Mouse (Mus musculus) E14TG2a.4 (cell line): ENCODE results near the gene Arhgap15.

Source experiments
- H3K27me3 ChIP-seq: 2 replicates; pipeline ENCODE4 v1.6.1; 2014; ENCODE audit warnings: low read length, control low read depth; ENCODE audit not compliant: insufficient read depth
- H3K36me3 ChIP-seq: 2 replicates; pipeline ENCODE4 v1.6.1; 2014; ENCODE audit warnings: low read length, control low read depth; ENCODE audit not compliant: insufficient read depth
- H3K4me1 ChIP-seq: replicated peaks from 2 replicates; pipeline ENCODE4 v1.6.1; 2014; ENCODE audit warnings: low read depth, low read length, control low read depth
- H3K4me3 ChIP-seq: replicated peaks from 2 replicates; pipeline ENCODE4 v1.5.1; 2014; ENCODE audit warnings: mild to moderate bottlenecking, low read length
- H3K9me3 ChIP-seq: 2 replicates; pipeline ENCODE4 v1.6.1; 2014; ENCODE audit warnings: low read length, control low read depth
- CTCF ChIP-seq: conservative IDR thresholded peaks from 2 replicates; pipeline ENCODE4 v1.5.1; 2014; ENCODE audit warnings: low read length
- NANOG ChIP-seq: IDR thresholded peaks from 2 replicates; pipeline ENCODE4 v1.6.1; 2014; ENCODE audit warnings: borderline replicate concordance, low read length, mixed read lengths
- POU5F1 ChIP-seq: IDR thresholded peaks from 2 replicates; pipeline ENCODE4 v1.6.1; 2014; ENCODE audit warnings: low read length, borderline replicate concordance

Arhgap15 gene

DNA sequence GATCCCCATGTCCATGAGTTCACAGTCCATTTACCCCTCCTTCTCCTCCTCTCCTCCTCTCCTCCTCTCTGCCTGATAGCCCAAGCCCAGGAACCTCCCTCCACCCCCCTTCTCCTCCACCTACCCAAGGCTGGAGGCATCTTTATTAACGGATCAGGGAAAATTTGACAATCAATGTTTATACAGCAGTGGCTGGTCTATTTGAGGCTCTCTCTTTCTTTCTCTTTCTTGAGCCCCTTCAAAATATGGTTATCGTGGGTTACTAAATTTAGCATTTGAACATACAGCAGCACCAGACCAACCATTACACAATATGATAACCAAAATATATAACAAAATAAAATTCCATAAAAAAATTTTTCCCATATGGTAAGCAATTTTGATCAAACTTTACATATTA lies 335.8 kb downstream of the Arhgap15 start:
- Histone ChIP-seq H3K4me1 (no peaks in the 10 kb centered on the region), H3K36me3 (no peaks in the 10 kb centered on the region), H3K4me3 (no peak overlapping the region), H3K9me3 (no peaks in the 10 kb centered on the region), H3K27me3 (no peaks in the 10 kb centered on the region)
- TF ChIP-seq POU5F1: no peak
- TF ChIP-seq NANOG: no peak
- no peak for TF ChIP-seq CTCF

DNA sequence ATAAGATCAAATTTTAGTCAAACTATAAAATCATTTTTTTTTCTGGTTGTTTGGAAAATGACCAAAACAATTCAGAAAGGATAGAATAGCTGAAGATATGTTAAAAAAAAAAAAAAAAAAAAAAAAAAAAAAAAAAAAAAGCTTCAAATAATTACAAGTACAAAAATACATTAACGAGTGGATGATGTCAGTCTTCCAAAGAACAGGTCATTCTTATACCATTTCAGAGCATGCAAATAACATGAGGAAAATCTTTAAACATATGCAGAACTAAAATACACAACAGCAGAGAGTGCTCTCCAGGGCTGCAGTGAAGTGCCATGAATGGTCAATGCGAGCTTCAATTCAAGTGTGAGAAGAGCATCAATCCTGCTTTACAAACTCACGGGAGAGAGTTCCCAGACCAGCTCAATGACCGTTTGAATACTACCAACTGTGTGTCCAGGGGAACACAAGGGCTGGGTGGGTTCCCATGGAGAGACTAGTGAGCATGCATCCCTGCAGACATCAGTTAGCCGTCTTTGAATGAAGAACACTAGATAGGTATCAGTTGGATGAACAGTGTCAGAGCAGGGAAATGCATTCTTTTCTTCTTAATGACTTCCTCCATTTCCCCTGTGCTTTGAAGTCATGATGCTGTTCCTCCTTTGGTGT lies 337.9 kb downstream of the Arhgap15 start:
- Histone ChIP-seq H3K9me3 (no peaks in the 10 kb centered on the region), H3K36me3 (no peaks in the 10 kb centered on the region), H3K4me3 (no peak overlapping the region), H3K4me1 (no peaks in the 10 kb centered on the region), H3K27me3 (no peaks in the 10 kb centered on the region)
- no peak for TF ChIP-seq POU5F1
- TF ChIP-seq CTCF: no peak
- no peak for TF ChIP-seq NANOG

DNA sequence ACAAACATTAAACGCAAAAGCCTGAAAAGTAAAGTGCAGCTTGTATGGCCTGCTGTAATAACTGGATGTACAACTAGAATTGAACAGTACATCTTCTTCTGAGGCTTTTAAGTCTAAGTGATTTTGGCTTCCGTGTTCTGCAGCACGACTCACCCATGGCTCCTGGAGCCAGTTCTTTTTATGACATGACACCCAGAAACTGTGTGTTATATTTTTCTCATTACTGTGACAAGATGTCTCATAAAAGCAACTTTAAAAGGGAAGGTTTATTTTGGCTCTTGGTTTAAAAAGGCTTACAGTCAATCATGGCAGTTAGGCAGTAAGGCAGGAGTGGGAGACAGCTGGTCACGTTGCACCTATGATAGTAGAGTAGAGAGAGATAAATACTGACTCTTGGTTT lies 349.9 kb downstream of the Arhgap15 start:
- no peaks in the 10 kb centered on the region for H3K27me3 ChIP-seq
- 0 out of 2 replicates have a peak, but pooled peaks cover 3% of the 10 kb centered on the region for H3K9me3 ChIP-seq
- 0 out of 2 replicates have a peak, but pooled peaks cover 12% of the 10 kb centered on the region for H3K4me1 ChIP-seq
- H3K36me3 ChIP-seq: no peaks in the 10 kb centered on the region
- TF ChIP-seq POU5F1 (no peak), NANOG (no peak), CTCF (no peak)
- no peak overlapping the region for H3K4me3 ChIP-seq

DNA sequence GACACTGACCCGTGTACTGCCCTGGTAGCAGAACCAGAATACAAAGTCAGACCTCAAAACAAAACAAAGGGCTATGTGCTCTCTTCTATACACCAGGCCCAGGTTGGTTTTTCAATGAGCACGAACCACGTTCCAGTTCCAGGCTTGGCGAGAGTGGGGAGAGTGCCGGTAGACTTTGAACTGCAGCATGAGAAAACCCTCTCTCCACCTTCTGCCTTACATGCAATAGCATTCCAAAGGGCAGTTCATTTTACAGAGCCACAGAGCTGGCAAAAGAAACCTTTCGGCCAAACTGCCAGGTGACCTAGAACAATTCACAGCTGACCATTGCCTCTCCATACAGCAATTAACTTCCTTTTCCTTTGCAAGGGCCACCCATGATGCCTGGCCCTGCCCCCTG lies 353.7 kb downstream of the Arhgap15 start:
- Histone ChIP-seq H3K9me3 (no peaks in the 10 kb centered on the region), H3K27me3 (0 out of 2 replicates have a peak, but pooled peaks cover 2% of the 10 kb centered on the region), H3K4me1 (peaks cover 3% of the 10 kb centered on the region; the same call in 1 of the 2 replicates), H3K4me3 (no peak overlapping the region), H3K36me3 (no peaks in the 10 kb centered on the region)
- TF ChIP-seq CTCF (no peak), NANOG (no peak), POU5F1 (no peak)

DNA sequence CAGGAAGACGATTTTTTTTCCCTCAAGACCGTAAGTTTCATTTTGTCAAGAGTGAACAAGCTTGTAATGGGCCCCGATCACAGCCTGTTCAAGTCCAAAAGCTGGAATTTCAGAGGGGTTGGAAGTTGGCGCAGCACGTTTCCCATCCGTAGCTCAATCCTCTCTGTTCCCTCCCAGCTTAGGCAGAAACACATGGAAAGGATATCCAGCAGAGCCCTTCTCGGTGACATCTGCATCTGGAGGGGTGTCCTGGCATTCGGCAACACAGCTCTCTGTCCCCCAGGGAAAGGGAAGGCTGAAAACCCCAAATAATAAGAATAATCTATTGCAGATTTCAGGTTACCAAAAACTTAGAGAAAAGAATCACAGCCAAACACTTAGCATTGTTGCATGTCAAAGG lies 354.7 kb downstream of the Arhgap15 start:
- no peaks in the 10 kb centered on the region for H3K36me3 ChIP-seq
- H3K27me3 ChIP-seq: 0 out of 2 replicates have a peak, but pooled peaks cover 2% of the 10 kb centered on the region
- no peak overlapping the region for H3K4me3 ChIP-seq
- H3K4me1 ChIP-seq: peaks cover 3% of the 10 kb centered on the region; the same call in 1 of the 2 replicates
- no peak for TF ChIP-seq POU5F1
- no peak for TF ChIP-seq CTCF
- H3K9me3 ChIP-seq: no peaks in the 10 kb centered on the region

DNA sequence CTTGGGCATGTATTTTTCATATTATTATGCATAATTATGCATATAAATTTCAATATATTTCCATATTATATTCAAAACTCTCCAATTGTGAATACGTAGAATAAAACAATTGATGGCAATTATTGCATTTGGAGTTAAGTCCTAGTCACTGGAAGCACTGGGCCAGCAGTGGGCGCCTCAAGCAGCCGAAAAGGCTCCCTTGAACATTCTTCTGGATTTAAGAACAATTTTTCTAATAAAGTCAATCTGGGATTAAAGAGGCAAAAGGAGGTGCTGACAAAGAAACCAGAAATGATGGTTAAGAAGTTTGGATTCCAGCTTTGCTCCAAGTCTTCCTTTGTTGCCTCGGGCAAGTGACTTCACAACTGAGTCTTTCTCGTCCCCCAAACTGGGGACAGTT lies 355.1 kb downstream of the Arhgap15 start:
- Histone ChIP-seq H3K9me3 (no peaks in the 10 kb centered on the region), H3K4me1 (peaks cover 3% of the 10 kb centered on the region; the same call in 1 of the 2 replicates), H3K4me3 (no peak overlapping the region), H3K27me3 (0 out of 2 replicates have a peak, but pooled peaks cover 2% of the 10 kb centered on the region), H3K36me3 (no peaks in the 10 kb centered on the region)
- TF ChIP-seq CTCF: no peak
- no peak for TF ChIP-seq POU5F1
- no peak for TF ChIP-seq NANOG

DNA sequence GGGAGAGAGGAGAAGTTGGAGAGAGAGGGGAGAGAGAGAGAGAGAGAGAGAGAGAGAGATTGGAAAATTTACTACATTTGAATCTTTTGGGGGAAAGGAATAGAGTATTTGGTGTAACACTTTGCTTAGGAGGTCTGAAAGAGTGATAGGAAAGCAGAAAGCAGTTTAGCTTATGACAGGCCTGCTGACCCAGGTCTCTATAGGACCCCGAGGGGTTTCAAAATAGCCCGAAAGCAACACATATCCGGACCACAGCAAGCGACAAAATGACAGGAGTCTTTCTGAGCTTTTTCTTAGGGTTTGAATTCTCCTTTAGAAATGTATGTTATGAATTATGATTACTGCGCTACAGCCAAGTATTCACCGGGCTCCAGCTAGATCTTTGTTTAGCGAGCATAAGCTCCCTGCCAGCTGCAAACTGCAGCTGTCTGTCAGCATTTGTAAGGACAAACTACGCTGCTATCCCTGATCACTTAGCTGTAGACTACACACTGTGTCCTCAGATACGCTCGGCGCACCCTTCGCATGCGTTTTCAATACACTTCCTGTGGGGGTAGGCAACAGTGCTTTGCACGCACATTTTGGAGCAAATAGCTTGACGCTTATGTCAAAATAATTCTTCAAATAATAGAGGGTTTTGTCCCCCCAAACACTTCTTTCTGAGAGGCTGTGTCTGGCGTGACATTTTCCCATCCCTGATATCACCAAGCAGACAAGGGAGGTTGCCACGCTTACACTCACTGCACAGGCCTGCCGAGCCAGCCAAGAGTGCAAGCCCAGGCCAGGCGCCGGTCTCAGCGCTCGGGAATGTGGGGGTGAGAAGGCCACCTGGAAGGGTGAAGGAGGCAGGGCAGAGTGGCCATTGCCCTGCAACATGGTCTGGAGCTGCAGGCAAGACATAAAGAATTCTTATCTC lies 355.9 kb downstream of the Arhgap15 start:
- H3K4me1 ChIP-seq: peaks cover 3% of the 10 kb centered on the region; the same call in 1 of the 2 replicates
- no peaks in the 10 kb centered on the region for H3K9me3 ChIP-seq
- H3K4me3 ChIP-seq: peak overlapping the region; percentile 54
- TF ChIP-seq NANOG: no peak
- TF ChIP-seq POU5F1: no peak
- no peak for TF ChIP-seq CTCF
- no peaks in the 10 kb centered on the region for H3K36me3 ChIP-seq
- H3K27me3 ChIP-seq: 0 out of 2 replicates have a peak, but pooled peaks cover 2% of the 10 kb centered on the region

DNA sequence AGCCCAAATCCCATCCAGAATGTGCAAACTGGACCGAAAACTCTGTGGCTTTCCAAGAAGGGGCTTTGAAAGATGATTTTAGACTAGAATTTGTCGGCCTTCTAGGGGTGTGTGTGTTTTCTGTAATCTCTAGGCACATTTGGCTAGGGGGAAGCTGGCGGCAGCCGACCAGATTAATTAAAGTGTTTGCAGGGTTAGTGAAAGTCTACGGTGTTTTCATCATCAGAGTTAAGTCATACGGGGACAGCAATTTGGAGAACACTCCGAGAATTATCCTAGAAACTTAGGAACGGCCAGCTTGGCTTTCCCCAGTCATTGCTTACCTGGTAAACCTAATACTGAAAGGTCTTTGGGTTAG lies 356.6 kb downstream of the Arhgap15 start:
- TF ChIP-seq CTCF: no peak
- TF ChIP-seq POU5F1: no peak
- TF ChIP-seq NANOG: no peak
- Histone ChIP-seq H3K27me3 (0 out of 2 replicates have a peak, but pooled peaks cover 2% of the 10 kb centered on the region), H3K9me3 (no peaks in the 10 kb centered on the region), H3K4me3 (peak overlapping the region; percentile 54), H3K4me1 (peaks cover 3% of the 10 kb centered on the region; the same call in 1 of the 2 replicates), H3K36me3 (no peaks in the 10 kb centered on the region)
